Mouse (Mus musculus) ES-E14 (cell line): ENCODE measurements around the gene Rab9.

ENCODE experiments used
- CHD2 ChIP-seq: IDR thresholded peaks from 2 replicates; pipeline ENCODE4 v1.6.1; 2014; ENCODE audit warnings: mild to moderate bottlenecking, low read depth, low read length, inconsistent platforms
- HCFC1 ChIP-seq: IDR thresholded peaks from 2 replicates; pipeline ENCODE4 v1.6.1; 2012; ENCODE audit warnings: low read length, inconsistent platforms, borderline replicate concordance; ENCODE audit not compliant: insufficient read depth
- MAFK ChIP-seq: IDR thresholded peaks from 2 replicates; pipeline ENCODE4 v1.6.1; 2014; ENCODE audit warnings: mild to moderate bottlenecking, low read depth, low read length, inconsistent platforms; ENCODE audit not compliant: insufficient read depth
- ZC3H11A ChIP-seq: IDR thresholded peaks from 2 replicates; pipeline ENCODE4 v1.6.1; 2012; ENCODE audit warnings: low read depth, mild to moderate bottlenecking, inconsistent platforms, low read length, borderline replicate concordance
- ZNF384 ChIP-seq: IDR thresholded peaks from 2 replicates; pipeline ENCODE4 v1.6.1; 2012; ENCODE audit warnings: low read depth, low read length, inconsistent platforms

DNA sequence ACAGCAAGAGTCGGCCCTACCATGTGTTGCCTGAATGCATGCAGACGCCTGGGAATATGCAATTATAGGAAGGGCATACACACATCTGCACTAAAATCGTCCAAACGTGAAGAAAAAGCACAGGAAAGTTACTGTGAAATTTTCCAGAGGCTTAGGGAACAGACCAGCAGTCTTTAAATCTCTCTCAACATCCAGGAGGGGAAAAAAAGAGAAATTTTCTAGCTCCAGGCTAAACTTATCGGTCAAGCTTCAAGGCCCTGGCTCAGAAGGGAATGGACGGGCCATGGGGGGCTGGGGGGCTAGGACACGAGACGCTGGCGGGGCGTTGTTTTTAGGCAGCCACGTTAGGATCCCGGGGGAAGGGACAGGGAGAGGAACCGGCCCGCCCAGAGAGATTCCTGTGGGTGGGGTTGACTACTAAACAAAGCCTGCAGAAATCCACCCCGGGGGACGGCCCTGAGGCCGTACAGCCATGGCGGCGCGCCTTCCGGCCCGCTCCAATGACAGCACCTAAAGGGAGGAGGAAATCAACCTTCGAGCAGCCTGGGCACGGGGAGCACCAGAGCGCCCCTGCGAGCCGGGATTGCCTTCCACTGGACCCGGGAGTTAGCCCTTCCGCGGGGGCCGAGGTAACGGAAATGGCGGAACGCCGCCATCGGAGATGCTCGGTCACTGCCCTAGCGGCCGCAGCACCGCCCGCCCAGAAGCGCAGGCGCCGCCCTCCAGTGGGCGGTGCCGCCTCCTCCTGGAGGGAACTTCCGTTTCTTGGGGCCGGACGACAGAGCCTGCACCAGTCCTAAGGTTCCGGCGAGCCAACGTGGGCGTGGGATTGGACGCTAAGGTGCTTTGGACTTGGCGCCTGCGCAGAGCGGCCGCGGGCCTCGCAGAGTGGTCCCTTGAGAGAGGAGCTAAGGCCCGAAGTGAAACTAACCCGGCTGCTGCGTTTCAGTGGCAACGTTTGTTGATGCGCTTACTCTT lies 30.4 kb upstream of the Rab9 start:
- TF ChIP-seq ZNF384 = no peak
- TF ChIP-seq HCFC1 = no peak; the same call in 1 of the 2 replicates
- TF ChIP-seq MAFK = no peak
- TF ChIP-seq ZC3H11A = no peak
- no peak for TF ChIP-seq CHD2
